Mouse (Mus musculus) stomach, embryonic 14.5 days (tissue): ENCODE data around the gene Osbp2. TPM values are rescaled to one million over a fixed set of nuclear protein-coding genes. Genes with fewer than 3 reads are reported as not detected.

Source experiments
- ATAC-seq: fragments of 200-750 bp; cut with Nextera tagmentation; 2 replicates; pipeline ENCODE4 v1.8.0; 2017; ENCODE audit warnings: low read depth, moderate TSS enrichment; ENCODE audit not compliant: insufficient number of reproducible peaks, insufficient read depth, low FRiP score
- H3K27ac ChIP-seq: fragments of 300-500 bp; sonication (generic); 2 replicates; pipeline ENCODE4 v1.5.1; 2014; ENCODE audit warnings: mild to moderate bottlenecking, low read length, moderate library complexity, mixed read lengths
- H3K27me3 ChIP-seq: fragments of 300-500 bp; sonication (generic); 2 replicates; pipeline ENCODE4 v1.6.1; 2014; ENCODE audit warnings: low read length, control low read depth, mixed read lengths; ENCODE audit not compliant: control insufficient read depth, insufficient read depth
- H3K36me3 ChIP-seq: fragments of 300-500 bp; sonication (generic); 2 replicates; pipeline ENCODE4 v1.6.1; 2014; ENCODE audit warnings: mild to moderate bottlenecking, control low read depth, low read length, moderate library complexity, mixed read lengths; ENCODE audit not compliant: control insufficient read depth, insufficient read depth
- H3K4me1 ChIP-seq: fragments of 300-500 bp; sonication (generic); 2 replicates; pipeline ENCODE4 v1.6.1; 2014; ENCODE audit warnings: low read length, control low read depth, mixed read lengths; ENCODE audit not compliant: control insufficient read depth, insufficient read depth
- H3K4me2 ChIP-seq: fragments of 300-500 bp; sonication (generic); replicated peaks from 2 replicates; pipeline ENCODE4 v1.6.1; 2014; ENCODE audit warnings: low read depth, low read length, control low read depth
- H3K4me3 ChIP-seq: fragments of 300-500 bp; sonication (generic); 2 replicates; pipeline ENCODE4 v1.5.1; 2014; ENCODE audit warnings: low read depth, low read length, control low read depth
- H3K9ac ChIP-seq: fragments of 300-500 bp; sonication (generic); replicated peaks from 2 replicates; pipeline ENCODE4 v1.6.1; 2014; ENCODE audit warnings: low read depth, mild to moderate bottlenecking, control low read depth, low read length, moderate library complexity, mixed read lengths
- H3K9me3 ChIP-seq: fragments of 300-500 bp; sonication (generic); 2 replicates; pipeline ENCODE4 v1.6.1; 2016; ENCODE audit warnings: low read depth, low read length, control low read depth; ENCODE audit not compliant: control insufficient read depth
- whole genome bisulfite sequencing: fragments of 180-500 bp; shearing (Covaris S2); extraction: QIAGEN DNeasy Blood & Tissue Kit; methylation state at CpG from one replicate; pipeline ENCODE4 v1.1.7; 2014; 5-methylcytosine and 5-hydroxymethylcytosine counted together
- polyA plus RNA-seq: library from polyadenylated mRNA; unstranded; fragments of >200 nt; fragmentation: Nextera tagmentation; extraction: Ambion mirVana; gene quantifications from 2 replicates; pipeline ENCODE4 v1.2.1, GENCODE M21; 2014

Gene Osbp2
- polyA plus RNA-seq, 1 experiment from 2014 or later: 0.69 TPM

- ATAC-seq: no peak
- no peak overlapping the region for H3K27ac ChIP-seq
- H3K36me3 ChIP-seq: no peaks in the 10 kb centered on the region
- no peak overlapping the region for H3K4me3 ChIP-seq
- H3K9me3 ChIP-seq: no peaks in the 10 kb centered on the region
- no peak overlapping the region for H3K4me2 ChIP-seq
- 0 out of 2 replicates have a peak, but pooled peaks cover 2% of the 10 kb centered on the region for H3K4me1 ChIP-seq
- WGBS: 49% methylated on average over 4 of the region's 4 CpGs
- no peak overlapping the region for H3K9ac ChIP-seq
- H3K27me3 ChIP-seq: no peaks in the 10 kb centered on the region
These were observed 108.4 kb downstream of the Osbp2 start for GRCm38 (mm10) chr11:3755341-3755740.

- Histone ChIP-seq H3K27me3 (no peaks in the 10 kb centered on the region), H3K9me3 (no peaks in the 10 kb centered on the region), H3K4me2 (no peak overlapping the region), H3K27ac (no peak overlapping the region), H3K36me3 (no peaks in the 10 kb centered on the region), H3K4me1 (0 out of 2 replicates have a peak, but pooled peaks cover 2% of the 10 kb centered on the region), H3K9ac (no peak overlapping the region), H3K4me3 (no peak overlapping the region)
- 46% methylated on average over 7 of the region's 7 CpGs for WGBS
- ATAC-seq: no peak
These were observed 109.0 kb downstream of the Osbp2 start for GRCm38 (mm10) chr11:3754685-3755084.

GRCm38 (mm10) chr11:3753897-3754296 lies 109.8 kb downstream of the Osbp2 start:
- no peak overlapping the region for H3K9ac ChIP-seq
- no peaks in the 10 kb centered on the region for H3K9me3 ChIP-seq
- no peak overlapping the region for H3K4me2 ChIP-seq
- ATAC-seq: no peak
- no peak overlapping the region for H3K27ac ChIP-seq
- 0 out of 2 replicates have a peak, but pooled peaks cover 2% of the 10 kb centered on the region for H3K4me1 ChIP-seq
- H3K4me3 ChIP-seq: no peak overlapping the region
- 54% methylated on average over 9 of the region's 9 CpGs for WGBS
- no peaks in the 10 kb centered on the region for H3K36me3 ChIP-seq
- no peaks in the 10 kb centered on the region for H3K27me3 ChIP-seq

GRCm38 (mm10) chr11:3752766-3753165 lies 110.9 kb downstream of the Osbp2 start:
- Histone ChIP-seq H3K27me3 (no peaks in the 10 kb centered on the region), H3K9me3 (no peaks in the 10 kb centered on the region), H3K36me3 (no peaks in the 10 kb centered on the region), H3K4me1 (0 out of 2 replicates have a peak, but pooled peaks cover 2% of the 10 kb centered on the region), H3K9ac (no peak overlapping the region), H3K27ac (no peak overlapping the region), H3K4me3 (no peak overlapping the region), H3K4me2 (no peak overlapping the region)
- ATAC-seq: no peak
- 56% methylated on average over 3 of the region's 3 CpGs for WGBS

- Histone ChIP-seq H3K4me2 (no peak overlapping the region), H3K4me3 (no peak overlapping the region), H3K27me3 (no peaks in the 10 kb centered on the region), H3K36me3 (no peaks in the 10 kb centered on the region), H3K9me3 (no peaks in the 10 kb centered on the region), H3K4me1 (0 out of 2 replicates have a peak, but pooled peaks cover 2% of the 10 kb centered on the region), H3K9ac (no peak overlapping the region), H3K27ac (no peak overlapping the region)
- WGBS: 16% methylated on average over 7 of the region's 7 CpGs
- no peak for ATAC-seq
These were observed 113.9 kb downstream of the Osbp2 start for GRCm38 (mm10) chr11:3749831-3750230.

GRCm38 (mm10) chr11:3742449-3742848 lies 121.3 kb downstream of the Osbp2 start:
- H3K27me3 ChIP-seq: no peaks in the 10 kb centered on the region
- H3K9ac ChIP-seq: no peak overlapping the region
- H3K36me3 ChIP-seq: no peaks in the 10 kb centered on the region
- 76% methylated on average over 8 of the region's 8 CpGs for WGBS
- H3K9me3 ChIP-seq: no peaks in the 10 kb centered on the region
- no peaks in the 10 kb centered on the region for H3K4me1 ChIP-seq
- ATAC-seq: no peak
- H3K27ac ChIP-seq: no peak overlapping the region
- H3K4me3 ChIP-seq: no peak overlapping the region
- no peak overlapping the region for H3K4me2 ChIP-seq

GRCm38 (mm10) chr11:3741183-3741582 lies 122.5 kb downstream of the Osbp2 start:
- Histone ChIP-seq H3K4me1 (no peaks in the 10 kb centered on the region), H3K27me3 (no peaks in the 10 kb centered on the region), H3K4me2 (no peak overlapping the region), H3K27ac (no peak overlapping the region), H3K36me3 (no peaks in the 10 kb centered on the region), H3K9me3 (no peaks in the 10 kb centered on the region), H3K9ac (no peak overlapping the region), H3K4me3 (no peak overlapping the region)
- WGBS: 85% methylated on average over 12 of the region's 12 CpGs
- no peak for ATAC-seq

GRCm38 (mm10) chr11:3738778-3739177 lies 124.9 kb downstream of the Osbp2 start:
- 70% methylated on average over 2 of the region's 2 CpGs for WGBS
- ATAC-seq: no peak

GRCm38 (mm10) chr11:3735715-3736114 lies 128.0 kb downstream of the Osbp2 start:
- Histone ChIP-seq H3K27me3 (no peaks in the 10 kb centered on the region), H3K4me1 (no peaks in the 10 kb centered on the region), H3K4me2 (no peak overlapping the region), H3K9ac (no peak overlapping the region), H3K9me3 (no peaks in the 10 kb centered on the region), H3K36me3 (no peaks in the 10 kb centered on the region), H3K4me3 (no peak overlapping the region), H3K27ac (no peak overlapping the region)
- 73% methylated on average over 11 of the region's 11 CpGs for WGBS
- ATAC-seq: no peak

More at GRCm38 (mm10) chr11:3738778-3739177, 124.9 kb downstream of the Osbp2 start:
- no peaks in the 10 kb centered on the region for H3K4me1 ChIP-seq
- H3K4me3 ChIP-seq: no peak overlapping the region
- no peaks in the 10 kb centered on the region for H3K27me3 ChIP-seq
- H3K9ac ChIP-seq: no peak overlapping the region
- H3K36me3 ChIP-seq: no peaks in the 10 kb centered on the region
- H3K27ac ChIP-seq: no peak overlapping the region
- H3K4me2 ChIP-seq: no peak overlapping the region
- no peaks in the 10 kb centered on the region for H3K9me3 ChIP-seq
